Mouse (Mus musculus) midbrain, embryonic 14.5 days (tissue): ENCODE measurements around the gene Tmed5. TPM values are rescaled to one million over a fixed set of nuclear protein-coding genes. Genes with fewer than 3 reads are reported as not detected.
"Not testable (repeated sequence)": the region's sequence is repeated elsewhere in the genome, so short reads cannot be mapped to it uniquely, and the experiment has no call there.

Experiments
- ATAC-seq: fragments of 200-750 bp; cut with Nextera tagmentation; 2 replicates; pipeline ENCODE4 v1.8.0; 2017; ENCODE audit warnings: moderate number of reproducible peaks, moderate library complexity; ENCODE audit not compliant: low FRiP score, low TSS enrichment
- DNase-seq: peaks from one replicate; pipeline ENCODE4 v3.0.0-alpha.2; 2015
- H3K27ac ChIP-seq: fragments of 300-500 bp; sonication (generic); replicated peaks from 2 replicates; pipeline ENCODE4 v1.5.1; 2014; ENCODE audit warnings: mild to moderate bottlenecking, low read depth, low read length, moderate library complexity
- H3K27me3 ChIP-seq: fragments of 300-500 bp; sonication (generic); 2 replicates; pipeline ENCODE4 v1.6.1; 2014; ENCODE audit warnings: low read length, control low read depth, mixed read lengths; ENCODE audit not compliant: control insufficient read depth, insufficient read depth
- H3K36me3 ChIP-seq: fragments of 300-500 bp; sonication (generic); 2 replicates; pipeline ENCODE4 v1.6.1; 2014; ENCODE audit warnings: low read length, control low read depth; ENCODE audit not compliant: control insufficient read depth, insufficient read depth
- H3K4me1 ChIP-seq: fragments of 300-500 bp; sonication (generic); 2 replicates; pipeline ENCODE4 v1.6.1; 2014; ENCODE audit warnings: mild to moderate bottlenecking, antibody characterized with exemption, low read length, control low read depth; ENCODE audit not compliant: control insufficient read depth, insufficient read depth
- H3K4me2 ChIP-seq: fragments of 300-500 bp; sonication (generic); 2 replicates; pipeline ENCODE4 v1.6.1; 2014; ENCODE audit warnings: mild to moderate bottlenecking, low read length, moderate library complexity
- H3K4me3 ChIP-seq: fragments of 300-500 bp; sonication (generic); replicated peaks from 2 replicates; pipeline ENCODE4 v1.5.1; 2014; ENCODE audit warnings: low read depth, low read length
- H3K9ac ChIP-seq: fragments of 300-500 bp; sonication (generic); replicated peaks from 2 replicates; pipeline ENCODE4 v1.6.1; 2014; ENCODE audit warnings: mild to moderate bottlenecking, low read length, moderate library complexity
- H3K9me3 ChIP-seq: fragments of 300-500 bp; sonication (generic); 2 replicates; pipeline ENCODE4 v1.6.1; 2016; ENCODE audit warnings: low read length, control low read depth, mixed read lengths; ENCODE audit not compliant: control insufficient read depth
- WGBS: fragments of 180-500 bp; shearing (Covaris S2); extraction: QIAGEN DNeasy Blood & Tissue Kit; methylation state at CpG from one replicate; pipeline ENCODE4 v1.1.7; 2014; 5-methylcytosine and 5-hydroxymethylcytosine counted together
- polyA plus RNA-seq: library from polyadenylated mRNA; unstranded; fragments of >200 nt; fragmentation: Nextera tagmentation; extraction: Ambion mirVana; gene quantifications from 2 replicates; pipeline ENCODE4 v1.2.1, GENCODE M21; 2014

The Tmed5 gene
- polyA plus RNA-seq, 1 experiment from 2014 or later = 19.1 TPM

GRCm38 (mm10) chr5:108104306-108104705, 28.1 kb downstream of the Tmed5 start:
- no peaks in the 10 kb centered on the region for H3K4me1 ChIP-seq
- H3K36me3 ChIP-seq = peaks cover 65% of the 10 kb centered on the region
- 81% methylated on average over 5 of the region's 5 CpGs for WGBS
- ATAC-seq (no peak), DNase-seq (no peak)
- H3K9me3 ChIP-seq = no peaks in the 10 kb centered on the region
- H3K27me3 ChIP-seq = no peaks in the 10 kb centered on the region
- H3K4me3 ChIP-seq = no peak overlapping the region
- H3K4me2 ChIP-seq = no peak overlapping the region
- no peak overlapping the region for H3K27ac ChIP-seq
- H3K9ac ChIP-seq = no peak overlapping the region

GRCm38 (mm10) chr5:108100196-108100595, 32.2 kb downstream of the Tmed5 start:
- Histone ChIP-seq H3K27me3 (no peaks in the 10 kb centered on the region), H3K27ac (no peak overlapping the region), H3K4me2 (no peak overlapping the region), H3K4me1 (no peaks in the 10 kb centered on the region), H3K4me3 (no peak overlapping the region), H3K36me3 (peaks cover 75% of the 10 kb centered on the region), H3K9me3 (no peaks in the 10 kb centered on the region), H3K9ac (no peak overlapping the region)
- no peak for ATAC-seq
- DNase-seq = peak; percentile 11

GRCm38 (mm10) chr5:108097676-108098075, 34.7 kb downstream of the Tmed5 start:
- no peak overlapping the region for H3K4me2 ChIP-seq
- no peak overlapping the region for H3K4me3 ChIP-seq
- WGBS = 91% methylated on average over 3 of the region's 3 CpGs
- no peak overlapping the region for H3K27ac ChIP-seq
- no peak for ATAC-seq
- no peaks in the 10 kb centered on the region for H3K9me3 ChIP-seq
- peaks cover 71% of the 10 kb centered on the region for H3K36me3 ChIP-seq
- H3K4me1 ChIP-seq = no peaks in the 10 kb centered on the region
- H3K27me3 ChIP-seq = no peaks in the 10 kb centered on the region
- H3K9ac ChIP-seq = no peak overlapping the region
- DNase-seq = no peak

- not testable (repeated sequence) for H3K27me3 ChIP-seq, H3K9me3 ChIP-seq, H3K9ac ChIP-seq, DNase-seq, ATAC-seq, H3K4me3 ChIP-seq, H3K4me2 ChIP-seq, H3K27ac ChIP-seq, H3K4me1 ChIP-seq
- 99% methylated on average over 8 of the region's 8 CpGs for WGBS
- peaks cover 65% of the 10 kb centered on the region for H3K36me3 ChIP-seq
These were observed 39.7 kb downstream of the Tmed5 start for GRCm38 (mm10) chr5:108092731-108093130.

- Histone ChIP-seq H3K4me3 (no peak overlapping the region), H3K36me3 (peaks cover 61% of the 10 kb centered on the region), H3K27ac (no peak overlapping the region), H3K4me2 (no peak overlapping the region), H3K4me1 (no peaks in the 10 kb centered on the region), H3K27me3 (no peaks in the 10 kb centered on the region), H3K9ac (no peak overlapping the region), H3K9me3 (no peaks in the 10 kb centered on the region)
- DNase-seq (no peak), ATAC-seq (no peak)
- WGBS = 95% methylated on average over 2 of the region's 2 CpGs
These were observed 47.0 kb downstream of the Tmed5 start for GRCm38 (mm10) chr5:108085440-108085839.

GRCm38 (mm10) chr5:108082380-108082779, 50.0 kb downstream of the Tmed5 start:
- H3K4me2 ChIP-seq = no peak overlapping the region
- WGBS = 42% methylated on average over 2 of the region's 2 CpGs
- H3K27me3 ChIP-seq = no peaks in the 10 kb centered on the region
- H3K36me3 ChIP-seq = peaks cover 48% of the 10 kb centered on the region
- no peak overlapping the region for H3K4me3 ChIP-seq
- H3K9ac ChIP-seq = no peak overlapping the region
- DNase-seq (peak; percentile 31), ATAC-seq (no peak)
- no peak overlapping the region for H3K27ac ChIP-seq
- no peaks in the 10 kb centered on the region for H3K9me3 ChIP-seq
- no peaks in the 10 kb centered on the region for H3K4me1 ChIP-seq

- H3K4me2 ChIP-seq = no peak overlapping the region
- no peaks in the 10 kb centered on the region for H3K4me1 ChIP-seq
- peaks cover 40% of the 10 kb centered on the region for H3K36me3 ChIP-seq
- DNase-seq (no peak), ATAC-seq (no peak)
- no peak overlapping the region for H3K4me3 ChIP-seq
- H3K27ac ChIP-seq = no peak overlapping the region
- H3K9ac ChIP-seq = no peak overlapping the region
- H3K27me3 ChIP-seq = no peaks in the 10 kb centered on the region
- H3K9me3 ChIP-seq = no peaks in the 10 kb centered on the region
These were observed 52.8 kb downstream of the Tmed5 start for GRCm38 (mm10) chr5:108079603-108080002.

- no peak for DNase-seq
These were observed 55.4 kb downstream of the Tmed5 start for GRCm38 (mm10) chr5:108076833-108077540.

GRCm38 (mm10) chr5:108076241-108076640, 56.2 kb downstream of the Tmed5 start:
- Histone ChIP-seq H3K4me3 (no peak overlapping the region), H3K9ac (no peak overlapping the region), H3K9me3 (no peaks in the 10 kb centered on the region), H3K36me3 (peaks cover 29% of the 10 kb centered on the region), H3K27ac (no peak overlapping the region), H3K4me2 (no peak overlapping the region), H3K4me1 (no peaks in the 10 kb centered on the region), H3K27me3 (no peaks in the 10 kb centered on the region)
- ATAC-seq (no peak), DNase-seq (no peak)

More at GRCm38 (mm10) chr5:108076833-108077540, 55.4 kb downstream of the Tmed5 start:
- no peak overlapping the region for H3K9ac ChIP-seq
- peaks cover 32% of the 10 kb centered on the region for H3K36me3 ChIP-seq
- no peaks in the 10 kb centered on the region for H3K27me3 ChIP-seq
- no peaks in the 10 kb centered on the region for H3K9me3 ChIP-seq
- WGBS = 53% methylated on average over 6 of the region's 6 CpGs
- H3K4me1 ChIP-seq = no peaks in the 10 kb centered on the region
- ATAC-seq = no peak
- no peak overlapping the region for H3K4me2 ChIP-seq
- no peak overlapping the region for H3K4me3 ChIP-seq
- H3K27ac ChIP-seq = no peak overlapping the region
